Mouse (Mus musculus): ENCODE measurements at regions not wholly inside any gene's neighbourhood (a gene's known extent, or its start where the extent isn't known, plus 50 kb on each side); places are given as distances from the start of the nearest gene placed in this dataset.

GRCm38 (mm10) chr2:84549626-84550025 is 73.1 kb upstream of the Tfpi start:
- peak; percentile 81 for ATAC-seq (ENCODE audit: low TSS enrichment)

GRCm38 (mm10) chr2:84548625-84549024 is 72.0 kb upstream of the Tfpi start:
- ATAC-seq (ENCODE audit: low TSS enrichment) = no peak

DNA sequence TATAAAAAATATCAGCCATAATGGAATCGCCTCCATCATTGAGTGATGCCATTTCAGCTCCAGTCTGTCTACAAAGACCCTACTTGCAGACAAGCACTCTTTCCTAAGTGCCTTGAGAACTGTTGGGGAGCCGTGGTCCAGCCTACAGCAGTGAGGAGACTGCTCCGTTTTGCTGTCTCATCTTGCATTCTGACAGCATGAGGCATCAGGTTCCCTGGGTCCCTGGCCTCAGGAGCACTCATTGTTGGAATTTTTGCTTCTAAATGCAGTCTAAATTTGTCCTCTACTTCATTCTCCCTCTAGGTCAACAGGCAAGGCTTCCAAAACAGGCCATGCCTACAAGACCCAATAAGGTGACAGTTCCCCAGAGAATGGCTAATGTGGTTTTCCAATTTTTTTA is 69.1 kb upstream of the Tfpi start:
- no peak for ATAC-seq (ENCODE audit: low TSS enrichment)

GRCm38 (mm10) chr2:84544739-84545138 is 68.2 kb upstream of the Tfpi start:
- ATAC-seq (ENCODE audit: low TSS enrichment) = no peak

DNA sequence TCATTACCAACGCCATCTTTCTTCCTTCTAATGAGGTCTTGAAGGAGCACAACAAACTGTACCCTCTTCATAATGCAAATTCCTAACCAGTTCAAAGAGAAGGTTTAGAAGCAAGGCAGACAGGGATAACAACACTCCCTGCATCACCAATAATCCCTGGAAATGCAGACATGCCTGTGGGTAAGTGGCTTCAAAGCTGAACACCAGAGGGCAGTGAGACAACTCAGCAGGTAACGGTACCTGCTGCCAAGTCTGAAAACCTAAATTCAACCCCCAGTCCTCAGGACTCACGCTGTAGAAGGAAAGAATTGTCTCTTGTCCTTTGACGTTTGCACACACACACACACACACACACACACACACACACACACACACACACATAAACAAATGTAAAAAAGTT is 67.6 kb upstream of the Tfpi start:
- ATAC-seq (ENCODE audit: low TSS enrichment) = peak; percentile 50; the same call in 1 of the 2 replicates

- no peak for ATAC-seq (ENCODE audit: low TSS enrichment)
Measured at GRCm38 (mm10) chr2:84541440-84541839, 64.9 kb upstream of the Tfpi start.

- ATAC-seq (ENCODE audit: low TSS enrichment) = no peak
Measured at GRCm38 (mm10) chr2:84539096-84539495, 62.5 kb upstream of the Tfpi start.

- ATAC-seq (ENCODE audit: low TSS enrichment) = peak; percentile 97
Measured at GRCm38 (mm10) chr2:84537957-84538356, 61.4 kb upstream of the Tfpi start.

- no peak for ATAC-seq (ENCODE audit: low TSS enrichment)
Measured at GRCm38 (mm10) chr2:84531215-84531614, 54.6 kb upstream of the Tfpi start.

- ATAC-seq (ENCODE audit: low TSS enrichment) = peak; percentile 70
Measured at GRCm38 (mm10) chr2:84528847-84529775, 52.5 kb upstream of the Tfpi start.
